Mouse (Mus musculus): ENCODE data around the gene Med28.

- TF ChIP-seq POLR2A (IDR thresholded peaks at IDR 0.05; ENCODE audit: borderline replicate concordance, extremely low read depth, low read depth, low read length) = no peak
- no peak for TF ChIP-seq CTCF (IDR thresholded peaks at IDR 0.05; ENCODE audit: insufficient read depth, low read length)
Measured at GRCm38 (mm10) chr5:45565829-45566228, 45.8 kb downstream of the Med28 start.

All from lung, adult 2 months (tissue).